Mouse (Mus musculus) cerebellum, adult 2 months (tissue): ENCODE measurements around the gene Gm42517. TPM values are rescaled to one million over a fixed set of nuclear protein-coding genes. Genes with fewer than 3 reads are reported as not detected.

Experiments
- DNase-seq, 2 experiments: peaks; one replicate each; pipeline ENCODE4 v3.0.0; 2021
- H3K27ac ChIP-seq: fragments of 200-500 bp; 2 replicates; pipeline ENCODE4 v1.5.1; 2012; ENCODE audit warnings: low read length, control low read depth, inconsistent platforms; ENCODE audit not compliant: insufficient read depth
- H3K27me3 ChIP-seq: fragments of 200-500 bp; 2 replicates; pipeline ENCODE4 v1.6.1; 2012; ENCODE audit warnings: inconsistent platforms, mild to moderate bottlenecking, low read length, moderate library complexity; ENCODE audit not compliant: control insufficient read depth, insufficient read depth
- H3K4me1 ChIP-seq: fragments of 200-500 bp; 2 replicates; pipeline ENCODE4 v1.6.1; 2011; ENCODE audit warnings: low read length; ENCODE audit not compliant: control insufficient read depth, insufficient read depth
- H3K4me3 ChIP-seq: fragments of 200-500 bp; replicated peaks from 2 replicates; pipeline ENCODE3; 2011; ENCODE audit warnings: mild to moderate bottlenecking, low read depth, low read length, control low read depth; ENCODE audit not compliant: insufficient read depth
- CTCF ChIP-seq: fragments of 200-500 bp; IDR thresholded peaks from 2 replicates; pipeline ENCODE4 v1.5.1; 2011; ENCODE audit warnings: low read depth, mild to moderate bottlenecking, control low read depth, low read length, moderate library complexity, borderline replicate concordance; ENCODE audit not compliant: insufficient read depth
- POLR2A ChIP-seq: fragments of 200-500 bp; IDR thresholded peaks from 2 replicates; pipeline ENCODE4 v1.6.1; 2011; ENCODE audit warnings: low read length, control low read depth, borderline replicate concordance; ENCODE audit not compliant: insufficient read depth
- WGBS: fragments of 180-500 bp; shearing (Covaris S2); methylation state at CpG from one replicate; pipeline ENCODE4 v1.1.7; 2018; 5-methylcytosine and 5-hydroxymethylcytosine counted together
- polyA plus RNA-seq: library from polyadenylated mRNA; depleted of rRNA; stranded (reverse); fragments of >200 nt; gene quantifications from 2 replicates; pipeline ENCODE4 v1.2.3, GENCODE M21; 2012

Gene Gm42517
- polyA plus RNA-seq, 1 experiment: 13.9 TPM

GRCm38 (mm10) chr5:108378346-108378745 lies 10.6 kb upstream of the Gm42517 start:
- Histone ChIP-seq H3K4me1 (no peaks in the 10 kb centered on the region), H3K27me3 (no peaks in the 10 kb centered on the region), H3K4me3 (no peak overlapping the region), H3K27ac (no peak overlapping the region)
- WGBS: 74% methylated on average over 4 of the region's 4 CpGs
- no peak for DNase-seq
- no peak for TF ChIP-seq CTCF
- TF ChIP-seq POLR2A: no peak

GRCm38 (mm10) chr5:108376059-108376458 lies 8.3 kb upstream of the Gm42517 start:
- H3K4me1 ChIP-seq: no peaks in the 10 kb centered on the region
- no peak for DNase-seq
- H3K27ac ChIP-seq: no peak overlapping the region
- H3K4me3 ChIP-seq: no peak overlapping the region
- WGBS: 69% methylated on average over 1 of the region's 1 CpGs
- TF ChIP-seq POLR2A (no peak), CTCF (no peak)
- H3K27me3 ChIP-seq: no peaks in the 10 kb centered on the region

- no peak for DNase-seq
- TF ChIP-seq CTCF: no peak
- TF ChIP-seq POLR2A: no peak
- WGBS: 76% methylated on average over 5 of the region's 5 CpGs
- Histone ChIP-seq H3K27ac (no peak overlapping the region), H3K27me3 (no peaks in the 10 kb centered on the region), H3K4me3 (no peak overlapping the region), H3K4me1 (0 out of 2 replicates have a peak, but pooled peaks cover 3% of the 10 kb centered on the region)
Measured at GRCm38 (mm10) chr5:108374079-108374478, 6.4 kb upstream of the Gm42517 start.

- H3K4me3 ChIP-seq: no peak overlapping the region
Measured at GRCm38 (mm10) chr5:108369964-108370363, 2.2 kb upstream of the Gm42517 start.

GRCm38 (mm10) chr5:108368851-108369621 lies 1.3 kb upstream of the Gm42517 start:
- peak; percentile 76 to 78 for DNase-seq
- Histone ChIP-seq H3K4me1 (peaks cover 7% of the 10 kb centered on the region; the same call in 1 of the 2 replicates), H3K27me3 (no peaks in the 10 kb centered on the region), H3K4me3 (peak overlapping the region; percentile 83), H3K27ac (peak overlapping the region; percentile 28; the same call in 1 of the 2 replicates)
- under 1% methylated on average over 49 of the region's 49 CpGs for WGBS
- TF ChIP-seq CTCF (no peak), POLR2A (no peak)

More at GRCm38 (mm10) chr5:108369964-108370363, 2.2 kb upstream of the Gm42517 start:
- Histone ChIP-seq H3K27me3 (no peaks in the 10 kb centered on the region), H3K27ac (no peak overlapping the region), H3K4me1 (peaks cover 7% of the 10 kb centered on the region; the same call in 1 of the 2 replicates)
- DNase-seq: no peak
- 41% methylated on average over 6 of the region's 6 CpGs for WGBS
- TF ChIP-seq CTCF (no peak), POLR2A (no peak)

GRCm38 (mm10) chr5:108368446-108368845 lies 724 bp upstream of the Gm42517 start:
- Histone ChIP-seq H3K27ac (peak overlapping the region; percentile 28; the same call in 1 of the 2 replicates), H3K4me1 (peaks cover 7% of the 10 kb centered on the region; the same call in 1 of the 2 replicates), H3K27me3 (no peaks in the 10 kb centered on the region), H3K4me3 (peak overlapping the region; percentile 83)
- no peak for TF ChIP-seq CTCF
- no peak for TF ChIP-seq POLR2A
- no peak for DNase-seq
- WGBS: 3% methylated on average over 6 of the region's 6 CpGs

GRCm38 (mm10) chr5:108366984-108367841 lies 509 bp downstream of the Gm42517 start:
- DNase-seq: peak; percentile 61 to 76
- 0 out of 2 replicates have a peak overlapping the region, but pooled peaks have one; percentile 6 for H3K27ac ChIP-seq
- H3K4me3 ChIP-seq: peak overlapping the region; percentile 83
- no peak for TF ChIP-seq POLR2A
- no peak for TF ChIP-seq CTCF
- no peaks in the 10 kb centered on the region for H3K27me3 ChIP-seq
- under 1% methylated on average over 79 of the region's 100 CpGs for WGBS
- peaks cover 7% of the 10 kb centered on the region; the same call in 1 of the 2 replicates for H3K4me1 ChIP-seq
